Mouse (Mus musculus) limb, embryonic 15.5 days (tissue): ENCODE results near the gene Tecpr1. TPM values are rescaled to one million over a fixed set of nuclear protein-coding genes. Genes with fewer than 3 reads are reported as not detected.

ENCODE experiments used
- ATAC-seq: fragments of 200-750 bp; cut with Nextera tagmentation; 2 replicates; pipeline ENCODE4 v1.8.0; 2017; ENCODE audit warnings: low read depth, moderate TSS enrichment; ENCODE audit not compliant: insufficient number of reproducible peaks, low FRiP score, low TSS enrichment
- H3K27ac ChIP-seq: fragments of 300-500 bp; sonication (generic); 2 replicates; pipeline ENCODE4 v1.5.1; 2015; ENCODE audit warnings: moderate library complexity, mild to moderate bottlenecking, inconsistent platforms
- H3K27me3 ChIP-seq: fragments of 300-500 bp; sonication (generic); 2 replicates; pipeline ENCODE4 v1.6.1; 2015; ENCODE audit warnings: inconsistent platforms
- H3K36me3 ChIP-seq: fragments of 300-500 bp; sonication (generic); 2 replicates; pipeline ENCODE4 v1.6.1; 2015; ENCODE audit warnings: inconsistent platforms
- H3K4me1 ChIP-seq: fragments of 300-500 bp; sonication (generic); 2 replicates; pipeline ENCODE4 v1.6.1; 2015; ENCODE audit warnings: inconsistent platforms
- H3K4me2 ChIP-seq: fragments of 300-500 bp; sonication (generic); 2 replicates; pipeline ENCODE4 v1.6.1; 2015; ENCODE audit warnings: mild to moderate bottlenecking, inconsistent platforms
- H3K4me3 ChIP-seq: fragments of 300-500 bp; sonication (generic); 2 replicates; pipeline ENCODE4 v1.5.1; 2015; ENCODE audit warnings: mild to moderate bottlenecking, inconsistent platforms
- H3K9ac ChIP-seq: fragments of 300-500 bp; sonication (generic); 2 replicates; pipeline ENCODE4 v1.6.1; 2015; ENCODE audit warnings: inconsistent platforms
- H3K9me3 ChIP-seq: fragments of 300-500 bp; sonication (generic); 2 replicates; pipeline ENCODE4 v1.6.1; 2016; ENCODE audit warnings: inconsistent platforms
- WGBS: fragments of 180-500 bp; shearing (Covaris S2); methylation state at CpG from one replicate; pipeline ENCODE4 v1.1.7; 2015; 5-methylcytosine and 5-hydroxymethylcytosine counted together
- polyA plus RNA-seq: library from polyadenylated mRNA; unstranded; fragments of >200 nt; fragmentation: Nextera tagmentation; extraction: Ambion mirVana; gene quantifications from 2 replicates; pipeline ENCODE4 v1.2.1, GENCODE M21; 2015

Gene Tecpr1
- polyA plus RNA-seq, 1 experiment from 2014 or later, result 21.7 TPM

GRCm38 (mm10) chr5:144258687-144259086 lies 35.3 kb upstream of the Tecpr1 start:
- Histone ChIP-seq H3K9ac (peak overlapping the region; percentile 10; the same call in 1 of the 2 replicates), H3K4me3 (peak overlapping the region; percentile 14; the same call in 1 of the 2 replicates), H3K4me1 (peaks cover 68% of the 10 kb centered on the region), H3K36me3 (peaks cover 13% of the 10 kb centered on the region; the same call in 1 of the 2 replicates), H3K4me2 (peak overlapping the region; percentile 77), H3K9me3 (no peaks in the 10 kb centered on the region), H3K27me3 (no peaks in the 10 kb centered on the region), H3K27ac (peak overlapping the region; percentile 43; the same call in 1 of the 2 replicates)
- WGBS, result 31% methylated on average over 2 of the region's 2 CpGs
- ATAC-seq, result no peak

DNA sequence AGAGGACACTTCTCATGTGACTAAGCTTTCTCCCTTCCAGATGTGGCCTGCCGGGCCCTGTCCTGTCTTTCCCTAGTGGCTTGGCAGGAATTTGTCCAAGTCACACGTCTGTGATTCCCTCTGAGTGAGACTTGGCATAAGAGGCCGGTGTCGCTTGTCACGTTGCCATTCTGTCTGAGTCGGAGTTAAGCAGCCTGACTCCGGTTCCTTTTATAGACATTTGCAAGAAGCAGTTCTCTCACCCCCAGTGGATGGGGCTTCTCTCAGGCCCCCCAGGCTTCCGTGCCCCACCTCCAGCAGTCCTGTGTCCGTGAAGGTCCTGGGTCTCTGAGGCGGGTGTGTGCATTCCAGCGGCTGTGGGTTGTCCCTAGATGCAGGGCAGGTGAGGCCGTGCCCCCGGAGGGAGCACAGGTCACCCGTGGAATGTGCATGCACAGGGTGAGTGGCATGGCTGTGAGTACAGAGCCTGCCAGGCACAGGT lies 34.8 kb upstream of the Tecpr1 start:
- Histone ChIP-seq H3K4me1 (peaks cover 66% of the 10 kb centered on the region), H3K4me3 (peak overlapping the region; percentile 14), H3K9ac (no peak overlapping the region), H3K9me3 (no peaks in the 10 kb centered on the region), H3K4me2 (peak overlapping the region; percentile 77), H3K27me3 (no peaks in the 10 kb centered on the region), H3K36me3 (peaks cover 13% of the 10 kb centered on the region; the same call in 1 of the 2 replicates), H3K27ac (0 out of 2 replicates have a peak overlapping the region, but pooled peaks have one; percentile 11)
- WGBS, result 21% methylated on average over 14 of the region's 14 CpGs
- ATAC-seq, result no peak

GRCm38 (mm10) chr5:144257451-144258110 lies 34.2 kb upstream of the Tecpr1 start:
- peak overlapping the region; percentile 93 for H3K27ac ChIP-seq
- peak overlapping the region; percentile 77 for H3K4me2 ChIP-seq
- no peak for ATAC-seq
- no peak overlapping the region for H3K9ac ChIP-seq
- WGBS, result 67% methylated on average over 3 of the region's 3 CpGs
- H3K27me3 ChIP-seq, result no peaks in the 10 kb centered on the region
- peaks cover 61% of the 10 kb centered on the region for H3K4me1 ChIP-seq
- no peaks in the 10 kb centered on the region for H3K9me3 ChIP-seq
- peaks cover 13% of the 10 kb centered on the region; the same call in 1 of the 2 replicates for H3K36me3 ChIP-seq
- H3K4me3 ChIP-seq, result peak overlapping the region; percentile 90

- peaks cover 12% of the 10 kb centered on the region; the same call in 1 of the 2 replicates for H3K36me3 ChIP-seq
- H3K9ac ChIP-seq, result peak overlapping the region; percentile 84; the same call in 1 of the 2 replicates
- peak overlapping the region; percentile 77 for H3K4me2 ChIP-seq
- no peaks in the 10 kb centered on the region for H3K27me3 ChIP-seq
- H3K9me3 ChIP-seq, result no peaks in the 10 kb centered on the region
- H3K27ac ChIP-seq, result peak overlapping the region; percentile 93
- WGBS, result 5% methylated on average over 1 of the region's 1 CpGs
- ATAC-seq, result no peak
- H3K4me1 ChIP-seq, result peaks cover 57% of the 10 kb centered on the region
- H3K4me3 ChIP-seq, result peak overlapping the region; percentile 90
Observed at GRCm38 (mm10) chr5:144256888-144257287, 33.5 kb upstream of the Tecpr1 start.

DNA sequence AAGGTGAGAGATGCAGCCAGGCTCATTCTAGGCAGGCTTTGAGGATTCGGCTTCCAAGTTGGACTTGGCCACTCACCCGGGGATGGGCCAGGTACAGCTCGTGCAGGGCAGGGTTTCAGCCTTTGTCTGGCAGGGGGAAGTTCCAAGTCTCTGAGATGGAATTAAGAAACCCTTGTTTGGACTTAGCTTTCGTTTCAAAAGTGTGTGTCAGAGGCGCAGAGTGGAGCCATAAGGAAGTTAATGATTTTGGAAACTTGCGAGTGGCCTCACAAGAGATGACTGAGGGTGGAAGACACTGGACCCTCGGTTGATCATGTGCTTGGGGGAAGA lies 33.1 kb upstream of the Tecpr1 start:
- peak overlapping the region; percentile 93 for H3K27ac ChIP-seq
- WGBS, result 6% methylated on average over 7 of the region's 7 CpGs
- peak overlapping the region; percentile 77 for H3K4me2 ChIP-seq
- H3K9me3 ChIP-seq, result no peaks in the 10 kb centered on the region
- H3K27me3 ChIP-seq, result no peaks in the 10 kb centered on the region
- H3K36me3 ChIP-seq, result peaks cover 11% of the 10 kb centered on the region; the same call in 1 of the 2 replicates
- peaks cover 55% of the 10 kb centered on the region for H3K4me1 ChIP-seq
- H3K9ac ChIP-seq, result peak overlapping the region; percentile 84
- no peak for ATAC-seq
- peak overlapping the region; percentile 90 for H3K4me3 ChIP-seq

- peak; percentile 28 for ATAC-seq
- H3K9me3 ChIP-seq, result no peaks in the 10 kb centered on the region
- H3K9ac ChIP-seq, result peak overlapping the region; percentile 84
Observed at GRCm38 (mm10) chr5:144255632-144256540, 32.5 kb upstream of the Tecpr1 start.

DNA sequence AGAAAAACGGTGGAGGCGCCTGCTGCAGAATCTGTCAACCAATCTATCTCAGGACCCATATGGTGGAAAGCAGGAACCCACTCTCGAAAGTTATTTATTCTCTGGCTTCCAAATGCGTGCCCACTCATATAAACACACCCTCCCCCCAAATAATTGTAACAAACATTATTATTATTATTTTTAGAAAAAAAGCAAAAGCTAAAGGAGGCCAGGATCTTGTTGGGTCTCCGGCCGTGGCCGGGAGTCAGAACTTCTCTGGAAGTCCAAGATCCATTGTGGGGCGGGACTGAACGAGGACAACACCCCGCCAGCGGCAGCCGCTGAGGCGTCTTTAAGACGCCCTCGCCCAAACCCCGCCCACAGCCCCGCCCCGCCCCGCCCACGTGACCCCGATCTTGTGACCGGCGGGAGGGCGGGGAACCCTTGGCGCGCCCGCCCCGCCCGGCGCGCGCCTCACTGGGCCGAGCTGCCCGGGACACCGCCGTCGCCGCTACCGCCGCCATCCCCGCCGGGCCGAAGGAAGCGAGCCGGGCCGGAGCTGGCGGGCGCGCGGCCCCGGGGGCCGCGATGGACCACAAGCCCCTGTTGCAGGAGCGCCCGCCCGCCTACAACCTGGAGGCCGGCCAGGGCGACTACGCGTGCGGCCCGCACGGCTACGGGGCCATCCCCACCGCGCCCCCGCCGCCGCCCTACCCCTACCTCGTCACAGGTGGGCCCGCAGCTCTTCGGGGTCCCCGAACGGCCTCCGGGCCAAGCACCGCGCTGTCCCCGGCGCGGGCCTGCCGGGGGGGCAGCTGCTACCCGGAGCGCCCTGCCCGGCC lies 31.6 kb upstream of the Tecpr1 start:
- Histone ChIP-seq H3K4me1 (peaks cover 44% of the 10 kb centered on the region), H3K4me3 (peak overlapping the region; percentile 90), H3K36me3 (0 out of 2 replicates have a peak, but pooled peaks cover under 1% of the 10 kb centered on the region), H3K9ac (peak overlapping the region; percentile 84), H3K9me3 (no peaks in the 10 kb centered on the region), H3K27me3 (no peaks in the 10 kb centered on the region), H3K27ac (peak overlapping the region; percentile 93), H3K4me2 (peak overlapping the region; percentile 77)
- ATAC-seq, result peak; percentile 74
- WGBS, result under 1% methylated on average over 62 of the region's 84 CpGs

More at GRCm38 (mm10) chr5:144255632-144256540, 32.5 kb upstream of the Tecpr1 start:
- Histone ChIP-seq H3K4me2 (peak overlapping the region; percentile 77), H3K27ac (peak overlapping the region; percentile 93), H3K36me3 (peaks cover 9% of the 10 kb centered on the region; the same call in 1 of the 2 replicates), H3K27me3 (no peaks in the 10 kb centered on the region), H3K4me1 (peaks cover 49% of the 10 kb centered on the region), H3K4me3 (peak overlapping the region; percentile 90)
- under 1% methylated on average over 39 of the region's 40 CpGs for WGBS

- Histone ChIP-seq H3K27ac (peak overlapping the region; percentile 93), H3K27me3 (no peaks in the 10 kb centered on the region), H3K4me1 (peaks cover 39% of the 10 kb centered on the region), H3K4me3 (peak overlapping the region; percentile 90), H3K4me2 (peak overlapping the region; percentile 77), H3K9me3 (no peaks in the 10 kb centered on the region), H3K36me3 (no peaks in the 10 kb centered on the region), H3K9ac (no peak overlapping the region)
- ATAC-seq, result no peak
- 53% methylated on average over 16 of the region's 16 CpGs for WGBS
Observed at GRCm38 (mm10) chr5:144254122-144254810, 30.9 kb upstream of the Tecpr1 start.

GRCm38 (mm10) chr5:144253212-144253611 lies 29.8 kb upstream of the Tecpr1 start:
- Histone ChIP-seq H3K4me3 (no peak overlapping the region), H3K9ac (no peak overlapping the region), H3K9me3 (no peaks in the 10 kb centered on the region), H3K4me2 (no peak overlapping the region), H3K36me3 (no peaks in the 10 kb centered on the region), H3K27ac (no peak overlapping the region), H3K4me1 (peaks cover 29% of the 10 kb centered on the region), H3K27me3 (no peaks in the 10 kb centered on the region)
- WGBS, result 71% methylated on average over 4 of the region's 4 CpGs
- no peak for ATAC-seq

GRCm38 (mm10) chr5:144251876-144252577 lies 28.6 kb upstream of the Tecpr1 start:
- H3K4me2 ChIP-seq, result no peak overlapping the region
- H3K27me3 ChIP-seq, result no peaks in the 10 kb centered on the region
- 82% methylated on average over 13 of the region's 13 CpGs for WGBS
- peaks cover 24% of the 10 kb centered on the region for H3K4me1 ChIP-seq
- no peaks in the 10 kb centered on the region for H3K36me3 ChIP-seq
- no peak for ATAC-seq
- no peaks in the 10 kb centered on the region for H3K9me3 ChIP-seq
- no peak overlapping the region for H3K4me3 ChIP-seq
- no peak overlapping the region for H3K9ac ChIP-seq
- no peak overlapping the region for H3K27ac ChIP-seq
